Mouse (Mus musculus) CH12.LX (cell line): Measurements from ENCODE around the gene Dcbld1. TPM values are rescaled to one million over a fixed set of nuclear protein-coding genes. Genes with fewer than 3 reads are reported as not detected.
"Not testable (repeated sequence)": the region's sequence is repeated elsewhere in the genome, so short reads cannot be mapped to it uniquely, and the experiment has no call there.

Source experiments
- DNase-seq: peaks from one replicate; pipeline ENCODE4 v3.0.0-alpha.2; 2013; ENCODE audit errors: extremely low read depth
- H3K27ac ChIP-seq: 2 replicates; pipeline ENCODE4 v1.5.1; 2012; ENCODE audit warnings: low read depth, mild to moderate bottlenecking, control low read depth, moderate library complexity; ENCODE audit not compliant: insufficient read depth
- H3K27me3 ChIP-seq: replicated peaks from 2 replicates; pipeline ENCODE3; 2012; ENCODE audit warnings: inconsistent platforms
- H3K36me3 ChIP-seq, 2 experiments: replicated peaks in 1 of 2; 2 replicates each; pipeline versions ENCODE3 to v1.6.1; 2012; ENCODE audit warnings: inconsistent platforms in 1 of 2, low read length in 1 of 2, mild to moderate bottlenecking in 1 of 2, mixed read lengths in 1 of 2, moderate library complexity in 1 of 2; ENCODE audit not compliant: control insufficient read depth in 1 of 2, insufficient read depth in 1 of 2
- H3K4me1 ChIP-seq, 2 experiments: 2 replicates each; pipeline ENCODE4 v1.6.1; 2012; ENCODE audit warnings: inconsistent platforms in 1 of 2, moderate library complexity in 1 of 2; ENCODE audit not compliant: insufficient read depth in 2 of 2, control insufficient read depth in 1 of 2
- H3K4me2 ChIP-seq: 2 replicates; pipeline ENCODE4 v1.6.1; 2012; ENCODE audit warnings: low read depth, mild to moderate bottlenecking, control low read depth; ENCODE audit not compliant: poor library complexity, insufficient read depth, severe bottlenecking
- H3K4me3 ChIP-seq, 3 experiments: fragments of 150-350 bp in 1 of 3; sonication (generic) in 1 of 3; replicated peaks in 1 of 3; 2 replicates each; pipeline versions ENCODE3 to v1.5.1; 2011 to 2012; ENCODE audit warnings: low read depth in 2 of 3, low read length in 2 of 3, mild to moderate bottlenecking in 2 of 3, moderate library complexity in 2 of 3, control low read depth in 1 of 3, improper control_type of control experiment in 1 of 3, inconsistent platforms in 1 of 3, mixed read lengths in 1 of 3; ENCODE audit not compliant: poor library complexity in 1 of 3
- H3K79me2 ChIP-seq: replicated peaks from 2 replicates; pipeline ENCODE4 v1.6.1; 2012; ENCODE audit warnings: mild to moderate bottlenecking, moderate library complexity; ENCODE audit not compliant: control insufficient read depth, poor library complexity, insufficient read depth, severe bottlenecking; ENCODE audit errors: extremely low read depth
- H3K9ac ChIP-seq: 2 replicates; pipeline ENCODE4 v1.6.1; 2012; ENCODE audit warnings: low read depth, mild to moderate bottlenecking, control low read depth, moderate library complexity; ENCODE audit not compliant: insufficient read depth
- H3K9me3 ChIP-seq: replicated peaks from 2 replicates; pipeline ENCODE3; 2012; ENCODE audit warnings: low read length, inconsistent platforms, mixed read lengths
- E2F4 ChIP-seq: IDR thresholded peaks from 2 replicates; pipeline ENCODE4 v1.6.1; 2011; ENCODE audit warnings: low read depth, low read length, improper control_type of control experiment; ENCODE audit not compliant: insufficient replicate concordance
- EP300 ChIP-seq: IDR thresholded peaks from 2 replicates; pipeline ENCODE4 v1.6.1; 2011; ENCODE audit warnings: low read length, improper control_type of control experiment
- ETS1 ChIP-seq: conservative IDR thresholded peaks from 2 replicates; pipeline ENCODE4 v1.6.1; 2012; ENCODE audit warnings: low read depth, mild to moderate bottlenecking, inconsistent platforms, low read length, improper control_type of control experiment, moderate library complexity
- HCFC1 ChIP-seq: IDR thresholded peaks from 2 replicates; pipeline ENCODE4 v1.6.1; 2012; ENCODE audit warnings: low read depth, mild to moderate bottlenecking, inconsistent platforms, low read length, improper control_type of control experiment
- IRF4 ChIP-seq: IDR thresholded peaks from 2 replicates; pipeline ENCODE4 v1.6.1; 2014; ENCODE audit warnings: low read depth, mild to moderate bottlenecking, inconsistent platforms, low read length, improper control_type of control experiment
- JUN ChIP-seq: IDR thresholded peaks from 2 replicates; pipeline ENCODE4 v1.6.1; 2011; ENCODE audit warnings: low read depth, mild to moderate bottlenecking, low read length, improper control_type of control experiment, moderate library complexity; ENCODE audit not compliant: insufficient read depth
- JUND ChIP-seq: conservative IDR thresholded peaks from 2 replicates; pipeline ENCODE4 v1.6.1; 2011; ENCODE audit warnings: low read depth, low read length, improper control_type of control experiment
- KAT2A ChIP-seq: IDR thresholded peaks from 2 replicates; pipeline ENCODE4 v1.6.1; 2012; ENCODE audit warnings: low read length, improper control_type of control experiment, inconsistent platforms; ENCODE audit not compliant: insufficient replicate concordance
- MAFK ChIP-seq: IDR thresholded peaks from 2 replicates; pipeline ENCODE4 v1.6.1; 2011; ENCODE audit warnings: low read length, improper control_type of control experiment; ENCODE audit not compliant: insufficient replicate concordance
- MAX ChIP-seq: IDR thresholded peaks from 2 replicates; pipeline ENCODE4 v1.6.1; 2011; ENCODE audit warnings: low read length, improper control_type of control experiment
- MXI1 ChIP-seq: IDR thresholded peaks from 2 replicates; pipeline ENCODE4 v1.6.1; 2011; ENCODE audit warnings: mild to moderate bottlenecking, low read depth, low read length, improper control_type of control experiment
- NELFE ChIP-seq: IDR thresholded peaks from 2 replicates; pipeline ENCODE4 v1.6.1; 2011; ENCODE audit warnings: low read depth, low read length, improper control_type of control experiment
- NRF1 ChIP-seq: IDR thresholded peaks from 2 replicates; pipeline ENCODE4 v1.6.1; 2014; ENCODE audit warnings: low read depth, mild to moderate bottlenecking, inconsistent platforms, low read length, improper control_type of control experiment, moderate library complexity
- PAX5 ChIP-seq: IDR thresholded peaks from 2 replicates; pipeline ENCODE4 v1.6.1; 2012; ENCODE audit warnings: low read length, inconsistent platforms, mixed read lengths
- POLR2A ChIP-seq: IDR thresholded peaks from 2 replicates; pipeline ENCODE4 v1.6.1; 2011; ENCODE audit warnings: low read depth, mild to moderate bottlenecking, improper control_type of control experiment, low read length
- POLR2AphosphoS2 ChIP-seq: IDR thresholded peaks from 2 replicates; pipeline ENCODE4 v1.6.1; 2011; ENCODE audit warnings: low read depth, low read length, improper control_type of control experiment
- SIN3A ChIP-seq: IDR thresholded peaks from 2 replicates; pipeline ENCODE4 v1.6.1; 2012; ENCODE audit warnings: low read length, improper control_type of control experiment, inconsistent platforms
- SMC3 ChIP-seq: IDR thresholded peaks from 2 replicates; pipeline ENCODE4 v1.6.1; 2011; ENCODE audit warnings: low read depth, low read length, improper control_type of control experiment
- TBP ChIP-seq: conservative IDR thresholded peaks from 2 replicates; pipeline ENCODE4 v1.6.1; 2011; ENCODE audit warnings: low read depth, low read length, improper control_type of control experiment
- TCF12 ChIP-seq: IDR thresholded peaks from 2 replicates; pipeline ENCODE4 v1.6.1; 2014; ENCODE audit warnings: low read depth, mild to moderate bottlenecking, inconsistent platforms, low read length, improper control_type of control experiment
- USF1 ChIP-seq: IDR thresholded peaks from 2 replicates; pipeline ENCODE4 v1.6.1; 2014; ENCODE audit warnings: low read depth, mild to moderate bottlenecking, inconsistent platforms, low read length, improper control_type of control experiment
- USF2 ChIP-seq: conservative IDR thresholded peaks from 2 replicates; pipeline ENCODE4 v1.6.1; 2011; ENCODE audit warnings: low read depth, low read length, improper control_type of control experiment
- ZC3H11A ChIP-seq: IDR thresholded peaks from 2 replicates; pipeline ENCODE4 v1.6.1; 2012; ENCODE audit warnings: low read depth, mild to moderate bottlenecking, inconsistent platforms, low read length, improper control_type of control experiment
- ZKSCAN1 ChIP-seq: IDR thresholded peaks from 2 replicates; pipeline ENCODE4 v1.6.1; 2012; ENCODE audit warnings: low read depth, inconsistent platforms, low read length, improper control_type of control experiment, borderline replicate concordance
- ZNF384 ChIP-seq: IDR thresholded peaks from 2 replicates; pipeline ENCODE4 v1.6.1; 2012; ENCODE audit warnings: low read depth, low read length, improper control_type of control experiment, inconsistent platforms
- dilution Hi-C: fragments of 300-500 bp; cut with MboI; formaldehyde crosslinking; loops from 2 replicates; pipeline ENCODE4 v1.14.3; 2020; ENCODE audit warnings: low sequenced_read_pairs; ENCODE audit not compliant: extremely low pct_unique_long_range_greater_than_20kb, extremely low pct_ligation_motif_present
- in situ Hi-C: fragments of 300-500 bp; cut with MboI; formaldehyde crosslinking; loops from 3 replicates; pipeline ENCODE4 v1.14.3; 2019; ENCODE audit warnings: low sequenced_read_pairs, low pct_ligation_motif_present, low pct_unique_long_range_greater_than_20kb, mixed read lengths
- polyA plus RNA-seq: library from polyadenylated mRNA; unstranded; fragments of >175 nt; gene quantifications from 2 replicates; pipeline ENCODE4 v1.2.1, GENCODE M21; 2012; ENCODE audit warnings: low read depth; ENCODE audit not compliant: insufficient read length
- total RNA-seq, 2 experiments: library from RNA; depleted of rRNA; stranded (reverse); fragments of 300-350 nt in 1 of 2; fragments of >200 nt in 1 of 2; gene quantifications; 2 replicates each; pipeline ENCODE4 v1.2.3; 2012 to 2014

Dcbld1 gene
- total and polyA plus RNA-seq, 3 experiments = 0.93 to 3.5 (median 2.7) TPM

GRCm38 (mm10) chr10:52274910-52275604, 41.6 kb downstream of the Dcbld1 start:
- Histone ChIP-seq H3K36me3 (no peaks in the 10 kb centered on the region), H3K4me1 (peaks cover 0 to 3% of the 10 kb centered on the region in 2 experiments; a peak in 1 of 4 replicates), H3K9me3 (no peaks in the 10 kb centered on the region), H3K79me2 (no peaks in the 10 kb centered on the region), H3K4me3 (no peak overlapping the region), H3K9ac (no peak overlapping the region), H3K4me2 (no peak overlapping the region), H3K27me3 (no peaks in the 10 kb centered on the region), H3K27ac (no peak overlapping the region)
- dilution Hi-C loops (no loop called here), in situ Hi-C loops (no loop called here)
- no peak for DNase-seq
- TF ChIP-seq HCFC1 (no peak), MAX (no peak), USF1 (no peak), NELFE (no peak), NRF1 (no peak), ZNF384 (no peak), IRF4 (no peak), E2F4 (no peak), KAT2A (no peak), JUND (no peak), PAX5 (no peak), POLR2AphosphoS2 (no peak), TBP (no peak)

- no peak overlapping the region for H3K27ac ChIP-seq
- no peaks in the 10 kb centered on the region for H3K27me3 ChIP-seq
- no peak overlapping the region for H3K9ac ChIP-seq
- no peak overlapping the region for H3K4me2 ChIP-seq
- no peaks in the 10 kb centered on the region for H3K9me3 ChIP-seq
- no peaks in the 10 kb centered on the region for H3K79me2 ChIP-seq
- dilution Hi-C loops = no loop called here
- TF ChIP-seq TBP (no peak), TCF12 (no peak), JUN (no peak), MAFK (no peak), USF2 (no peak), MXI1 (no peak), POLR2A (no peak), ZC3H11A (no peak), NRF1 (no peak), HCFC1 (no peak), SIN3A (no peak), ZNF384 (no peak), JUND (no peak), ZKSCAN1 (no peak), EP300 (no peak), SMC3 (no peak), ETS1 (no peak), MAX (no peak)
- H3K4me1 ChIP-seq = peaks cover 0 to 3% of the 10 kb centered on the region in 2 experiments; a peak in 1 of 4 replicates
- H3K36me3 ChIP-seq = no peaks in the 10 kb centered on the region
- in situ Hi-C loops = no loop called here
- H3K4me3 ChIP-seq = no peak overlapping the region
- no peak for DNase-seq
Observed at GRCm38 (mm10) chr10:52276579-52276978, 43.2 kb downstream of the Dcbld1 start.

GRCm38 (mm10) chr10:52277564-52277963, 44.1 kb downstream of the Dcbld1 start:
- H3K79me2 ChIP-seq, H3K4me3 ChIP-seq, H3K27me3 ChIP-seq, dilution Hi-C loops, H3K4me1 ChIP-seq, H3K9me3 ChIP-seq, H3K9ac ChIP-seq, H3K27ac ChIP-seq, H3K4me2 ChIP-seq, DNase-seq, H3K36me3 ChIP-seq, in situ Hi-C loops: not testable (repeated sequence)
